Mouse (Mus musculus) liver, embryonic 14.5 days (tissue): ENCODE measurements at regions not wholly inside any gene's neighbourhood (a gene's known extent, or its start where the extent isn't known, plus 50 kb on each side); places are given as distances from the start of the nearest gene placed in this dataset.

Source experiments
- CTCF ChIP-seq: IDR thresholded peaks from 2 replicates; pipeline ENCODE4 v1.5.1; 2016; ENCODE audit warnings: antibody characterized with exemption, low read depth, control low read depth
- EP300 ChIP-seq: IDR thresholded peaks from 2 replicates; pipeline ENCODE4 v1.6.1; 2016; ENCODE audit warnings: antibody characterized with exemption, low read depth

GRCm38 (mm10) chr8:49063256-49063655 is 219.5 kb upstream of the Tenm3 start:
- no peak for TF ChIP-seq CTCF
- TF ChIP-seq EP300 = no peak
